Mouse (Mus musculus) megakaryocyte, embryonic 14.5 days (primary cell): Measurements from ENCODE around the gene Fbn1.

Experiments used
- FLI1 ChIP-seq: IDR thresholded peaks from 2 replicates; pipeline ENCODE4 v1.6.1; 2012; ENCODE audit warnings: low read length, inconsistent platforms, mixed read lengths
- GATA1 ChIP-seq: IDR thresholded peaks from 3 replicates; pipeline ENCODE4 v1.6.1; 2012; ENCODE audit warnings: mixed read lengths, low read length, inconsistent platforms, borderline replicate concordance

DNA sequence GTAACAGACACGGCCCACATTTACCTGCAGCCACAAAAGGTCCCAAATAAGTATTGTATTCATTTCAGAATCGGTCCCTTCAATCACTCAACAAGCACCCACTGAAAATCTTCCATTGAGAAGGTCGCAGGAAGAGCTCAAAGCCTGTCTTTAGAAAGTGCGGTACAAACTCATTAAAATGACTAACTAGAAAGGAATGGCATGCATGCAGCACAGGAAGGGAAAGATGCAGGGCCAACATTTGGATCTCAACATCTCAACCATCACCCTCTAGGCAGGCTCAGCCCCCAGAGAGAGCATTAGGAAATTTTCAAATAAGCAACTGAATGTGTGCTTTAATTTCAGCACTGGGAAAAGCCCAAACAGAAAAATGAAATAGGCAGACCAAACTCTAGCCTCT is 36.1 kb downstream of the Fbn1 start:
- TF ChIP-seq GATA1 (no peak), FLI1 (no peak)
